Mouse (Mus musculus): ENCODE measurements around the gene Tmem30c. TPM values are rescaled to one million over a fixed set of nuclear protein-coding genes. Genes with fewer than 3 reads are reported as not detected.

The Tmem30c gene
- polyA plus RNA-seq, 3 experiments from 2014 or later, result 0.11 TPM; not detected in 2

DNA sequence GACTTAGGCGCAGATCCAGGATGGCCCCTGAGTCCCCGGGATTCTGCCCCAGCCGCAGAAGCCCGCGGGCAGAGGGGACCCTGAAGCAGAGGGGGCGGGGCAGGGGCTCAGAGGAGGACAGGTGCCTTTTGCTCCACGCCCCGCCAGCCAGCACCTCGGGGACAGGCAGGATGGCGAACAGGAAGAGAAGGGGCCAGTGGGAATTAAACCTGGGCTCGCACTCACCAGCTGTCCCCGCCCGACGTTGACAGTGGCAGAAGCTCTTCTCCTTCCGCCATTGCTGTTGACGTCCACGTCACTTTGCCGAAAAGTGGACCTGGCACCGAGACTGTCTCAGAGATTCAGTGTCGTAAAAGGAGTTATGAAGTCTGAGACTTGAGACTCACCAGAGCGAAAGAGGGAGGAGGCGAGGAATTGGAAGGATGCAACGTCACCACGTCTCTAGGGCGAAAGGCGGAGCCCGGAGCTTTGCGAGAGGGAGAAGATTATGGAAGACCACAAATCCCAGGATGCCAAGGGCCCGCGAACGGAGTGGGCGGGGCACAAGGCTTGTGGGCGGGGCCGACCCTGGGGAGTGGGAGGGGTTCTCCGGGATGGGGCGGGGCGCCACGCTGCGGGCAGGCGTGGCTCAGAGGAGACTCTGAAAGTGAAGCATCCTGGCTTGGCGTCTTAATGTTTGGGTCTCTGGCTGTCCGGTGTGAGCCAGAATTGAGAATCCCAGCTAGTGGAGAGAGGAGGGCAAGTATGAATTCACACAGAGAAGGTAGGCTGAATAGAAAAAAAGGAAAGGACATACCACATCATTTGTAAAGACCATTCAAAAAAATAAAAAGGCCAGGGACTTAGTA is 61.4 kb downstream of the Tmem30c start, which contains the start of gene Tbc1d23:
Tbc1d23 (minus strand) TSS at position 416 of the 848 bp plus-strand sequence.
- ATAC-seq, result peak; percentile 96

DNA sequence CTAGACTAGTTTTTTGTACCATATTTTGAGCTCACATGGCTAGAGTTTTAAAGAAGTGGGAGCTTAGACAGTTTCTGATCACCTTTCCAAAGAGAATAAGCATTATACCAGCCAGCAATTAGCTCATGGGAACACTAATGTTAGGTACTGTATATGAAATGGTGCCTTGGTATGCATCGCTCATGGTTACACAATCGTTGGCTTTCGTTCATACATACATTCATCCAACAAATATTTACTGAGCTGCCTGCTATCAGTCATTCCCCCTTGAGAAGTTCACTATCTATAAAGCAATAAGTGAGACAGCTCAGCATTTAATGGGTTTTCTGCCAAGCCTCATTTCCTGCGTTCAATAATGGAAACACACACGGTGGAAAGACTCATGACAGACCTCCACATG is 66.2 kb downstream of the Tmem30c start:
- no peak for ATAC-seq

DNA sequence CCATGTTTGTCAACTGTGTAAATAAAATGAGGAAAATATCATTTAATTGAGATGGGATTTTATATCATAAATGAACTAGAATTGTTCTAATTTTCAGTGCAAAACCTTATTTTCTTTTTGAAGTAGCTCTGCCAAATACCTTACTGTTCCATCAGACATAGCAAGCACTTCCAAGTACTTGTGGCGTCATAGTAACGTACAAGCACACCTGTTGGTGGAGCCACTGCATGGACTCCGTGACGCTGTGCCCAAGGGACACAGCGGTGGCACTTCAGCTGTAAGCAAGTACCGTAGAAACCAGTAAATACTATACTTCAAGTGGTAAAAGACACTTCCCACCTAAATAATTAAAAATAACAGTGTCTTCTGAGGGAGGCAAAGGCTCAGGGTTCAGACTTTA is 72.3 kb downstream of the Tmem30c start:
- no peak for ATAC-seq

Other genes with a start within 250 kb of the Tmem30c start
- gene Tmem45a2, start 221.5 kb downstream of the Tmem30c start, polyA plus RNA-seq (2017; shearing (Covaris generic)), result not detected
- 10 to 100 TPM; 10.8 to 14.7 (median 11.7) TPM for gene Tomm70a, start 171.2 kb downstream of the Tmem30c start, polyA plus RNA-seq (2017; shearing (Covaris generic))
- gene Nit2, start 125.5 kb downstream of the Tmem30c start, polyA plus RNA-seq (2017; shearing (Covaris generic)), result 10 to 100 TPM; 28.0 to 37.5 (median 37.5) TPM
- gene Tbc1d23, start 61.4 kb downstream of the Tmem30c start, polyA plus RNA-seq (2017; shearing (Covaris generic)), result 10 to 100 TPM; 19.6 to 46.0 (median 28.1) TPM
- gene Filip1l, start 60.2 kb upstream of the Tmem30c start, polyA plus RNA-seq (2017; shearing (Covaris generic)), result 10 to 100 TPM in 2 of 3 experiments, 1 to 10 TPM in 1; 7.9 to 20.4 (median 17.6) TPM